Mouse (Mus musculus): Measurements from ENCODE around the gene Gabrb2. TPM values are rescaled to one million over a fixed set of nuclear protein-coding genes. Genes with fewer than 3 reads are reported as not detected.
A peak's percentile ranks its signal among the peaks of the same experiment; 100 is the strongest.

Gene Gabrb2
- polyA plus RNA-seq, 1 experiment from 2014 or later: 32.3 TPM

- 68% methylated on average over 1 of the region's 1 CpGs for WGBS
Measured at GRCm38 (mm10) chr11:42505911-42506310, 86.4 kb downstream of the Gabrb2 start.

GRCm38 (mm10) chr11:42521960-42522359 is 102.4 kb downstream of the Gabrb2 start:
- no peak overlapping the region for H3K4me3 ChIP-seq (replicated peaks; ENCODE audit: low read length)

More at GRCm38 (mm10) chr11:42505911-42506310, 86.4 kb downstream of the Gabrb2 start:
- Histone ChIP-seq H3K4me2 (ENCODE audit: low read length) (no peak overlapping the region), H3K9ac (replicated peaks; ENCODE audit: low read depth, low read length) (no peak overlapping the region), H3K4me1 (replicated peaks; ENCODE audit: control insufficient read depth, insufficient read depth, low read length) (no peaks in the 10 kb centered on the region), H3K36me3 (ENCODE audit: control insufficient read depth, insufficient read depth) (no peaks in the 10 kb centered on the region), H3K9me3 (ENCODE audit: control insufficient read depth, low read length) (no peaks in the 10 kb centered on the region), H3K27ac (ENCODE audit: low read length) (no peak overlapping the region), H3K27me3 (replicated peaks; ENCODE audit: control insufficient read depth, insufficient read depth, low read length) (no peaks in the 10 kb centered on the region), H3K4me3 (replicated peaks; ENCODE audit: low read length) (no peak overlapping the region)
- ATAC-seq: no peak

GRCm38 (mm10) chr11:42528226-42528881 is 108.8 kb downstream of the Gabrb2 start:
- Histone ChIP-seq H3K4me3 (replicated peaks; ENCODE audit: low read length) (no peak overlapping the region), H3K27ac (ENCODE audit: low read length) (no peak overlapping the region), H3K36me3 (ENCODE audit: control insufficient read depth, insufficient read depth) (no peaks in the 10 kb centered on the region), H3K9me3 (ENCODE audit: control insufficient read depth, low read length) (no peaks in the 10 kb centered on the region), H3K4me2 (ENCODE audit: low read length) (no peak overlapping the region), H3K9ac (replicated peaks; ENCODE audit: low read depth, low read length) (no peak overlapping the region), H3K4me1 (replicated peaks; ENCODE audit: control insufficient read depth, insufficient read depth, low read length) (no peaks in the 10 kb centered on the region), H3K27me3 (replicated peaks; ENCODE audit: control insufficient read depth, insufficient read depth, low read length) (no peaks in the 10 kb centered on the region)
- ATAC-seq: no peak
- 92% methylated on average over 3 of the region's 3 CpGs for WGBS

More at GRCm38 (mm10) chr11:42521960-42522359, 102.4 kb downstream of the Gabrb2 start:
- Histone ChIP-seq H3K9me3 (ENCODE audit: control insufficient read depth, low read length) (no peaks in the 10 kb centered on the region), H3K27me3 (replicated peaks; ENCODE audit: control insufficient read depth, insufficient read depth, low read length) (no peaks in the 10 kb centered on the region), H3K27ac (ENCODE audit: low read length) (no peak overlapping the region), H3K4me1 (replicated peaks; ENCODE audit: control insufficient read depth, insufficient read depth, low read length) (no peaks in the 10 kb centered on the region), H3K9ac (replicated peaks; ENCODE audit: low read depth, low read length) (no peak overlapping the region), H3K4me2 (ENCODE audit: low read length) (no peak overlapping the region), H3K36me3 (ENCODE audit: control insufficient read depth, insufficient read depth) (no peaks in the 10 kb centered on the region)
- 80% methylated on average over 2 of the region's 2 CpGs for WGBS
- no peak for ATAC-seq

- no peaks in the 10 kb centered on the region for H3K36me3 ChIP-seq (ENCODE audit: control insufficient read depth, insufficient read depth)
- H3K4me2 ChIP-seq (ENCODE audit: low read length): no peak overlapping the region
- no peak overlapping the region for H3K4me3 ChIP-seq (replicated peaks; ENCODE audit: low read length)
- no peaks in the 10 kb centered on the region for H3K4me1 ChIP-seq (replicated peaks; ENCODE audit: control insufficient read depth, insufficient read depth, low read length)
- 60% methylated on average over 2 of the region's 2 CpGs for WGBS
- no peaks in the 10 kb centered on the region for H3K27me3 ChIP-seq (replicated peaks; ENCODE audit: control insufficient read depth, insufficient read depth, low read length)
- H3K9me3 ChIP-seq (ENCODE audit: control insufficient read depth, low read length): no peaks in the 10 kb centered on the region
- no peak overlapping the region for H3K9ac ChIP-seq (replicated peaks; ENCODE audit: low read depth, low read length)
- H3K27ac ChIP-seq (ENCODE audit: low read length): no peak overlapping the region
- ATAC-seq: peak; percentile 64; the same call in 1 of the 2 replicates
Measured at GRCm38 (mm10) chr11:42532577-42532976, 113.0 kb downstream of the Gabrb2 start.

- no peaks in the 10 kb centered on the region for H3K36me3 ChIP-seq (ENCODE audit: control insufficient read depth, insufficient read depth)
- no peaks in the 10 kb centered on the region for H3K27me3 ChIP-seq (replicated peaks; ENCODE audit: control insufficient read depth, insufficient read depth, low read length)
- H3K4me3 ChIP-seq (replicated peaks; ENCODE audit: low read length): no peak overlapping the region
- H3K4me2 ChIP-seq (ENCODE audit: low read length): no peak overlapping the region
- no peaks in the 10 kb centered on the region for H3K9me3 ChIP-seq (ENCODE audit: control insufficient read depth, low read length)
- no peak for ATAC-seq
- no peak overlapping the region for H3K27ac ChIP-seq (ENCODE audit: low read length)
- WGBS: 78% methylated on average over 5 of the region's 5 CpGs
- H3K4me1 ChIP-seq (replicated peaks; ENCODE audit: control insufficient read depth, insufficient read depth, low read length): no peaks in the 10 kb centered on the region
- no peak overlapping the region for H3K9ac ChIP-seq (replicated peaks; ENCODE audit: low read depth, low read length)
Measured at GRCm38 (mm10) chr11:42535286-42535685, 115.7 kb downstream of the Gabrb2 start.

GRCm38 (mm10) chr11:42535861-42536260 is 116.3 kb downstream of the Gabrb2 start:
- Histone ChIP-seq H3K27me3 (replicated peaks; ENCODE audit: control insufficient read depth, insufficient read depth, low read length) (no peaks in the 10 kb centered on the region), H3K4me1 (replicated peaks; ENCODE audit: control insufficient read depth, insufficient read depth, low read length) (no peaks in the 10 kb centered on the region), H3K9ac (replicated peaks; ENCODE audit: low read depth, low read length) (no peak overlapping the region), H3K27ac (ENCODE audit: low read length) (no peak overlapping the region), H3K36me3 (ENCODE audit: control insufficient read depth, insufficient read depth) (no peaks in the 10 kb centered on the region), H3K9me3 (ENCODE audit: control insufficient read depth, low read length) (no peaks in the 10 kb centered on the region), H3K4me2 (ENCODE audit: low read length) (no peak overlapping the region), H3K4me3 (replicated peaks; ENCODE audit: low read length) (no peak overlapping the region)
- ATAC-seq: no peak
- WGBS: 85% methylated on average over 1 of the region's 1 CpGs

GRCm38 (mm10) chr11:42542861-42543260 is 123.3 kb downstream of the Gabrb2 start:
- Histone ChIP-seq H3K4me1 (replicated peaks; ENCODE audit: control insufficient read depth, insufficient read depth, low read length) (no peaks in the 10 kb centered on the region), H3K36me3 (ENCODE audit: control insufficient read depth, insufficient read depth) (no peaks in the 10 kb centered on the region), H3K9ac (replicated peaks; ENCODE audit: low read depth, low read length) (no peak overlapping the region), H3K9me3 (ENCODE audit: control insufficient read depth, low read length) (no peaks in the 10 kb centered on the region), H3K4me2 (ENCODE audit: low read length) (no peak overlapping the region), H3K27ac (ENCODE audit: low read length) (no peak overlapping the region), H3K27me3 (replicated peaks; ENCODE audit: control insufficient read depth, insufficient read depth, low read length) (no peaks in the 10 kb centered on the region), H3K4me3 (replicated peaks; ENCODE audit: low read length) (no peak overlapping the region)
- ATAC-seq: peak; percentile 64
- 38% methylated on average over 2 of the region's 2 CpGs for WGBS

GRCm38 (mm10) chr11:42566023-42566422 is 146.5 kb downstream of the Gabrb2 start:
- Histone ChIP-seq H3K27ac (ENCODE audit: low read length) (no peak overlapping the region), H3K4me2 (ENCODE audit: low read length) (no peak overlapping the region), H3K9ac (replicated peaks; ENCODE audit: low read depth, low read length) (no peak overlapping the region), H3K9me3 (ENCODE audit: control insufficient read depth, low read length) (no peaks in the 10 kb centered on the region), H3K36me3 (ENCODE audit: control insufficient read depth, insufficient read depth) (no peaks in the 10 kb centered on the region), H3K4me3 (replicated peaks; ENCODE audit: low read length) (no peak overlapping the region), H3K27me3 (replicated peaks; ENCODE audit: control insufficient read depth, insufficient read depth, low read length) (no peaks in the 10 kb centered on the region), H3K4me1 (replicated peaks; ENCODE audit: control insufficient read depth, insufficient read depth, low read length) (no peaks in the 10 kb centered on the region)
- ATAC-seq: no peak
- 74% methylated on average over 5 of the region's 5 CpGs for WGBS

- no peaks in the 10 kb centered on the region for H3K4me1 ChIP-seq (replicated peaks; ENCODE audit: control insufficient read depth, insufficient read depth, low read length)
- H3K36me3 ChIP-seq (ENCODE audit: control insufficient read depth, insufficient read depth): no peaks in the 10 kb centered on the region
- no peak; the same call in 1 of the 2 replicates for ATAC-seq
- H3K9me3 ChIP-seq (ENCODE audit: control insufficient read depth, low read length): no peaks in the 10 kb centered on the region
- H3K27me3 ChIP-seq (replicated peaks; ENCODE audit: control insufficient read depth, insufficient read depth, low read length): no peaks in the 10 kb centered on the region
- H3K27ac ChIP-seq (ENCODE audit: low read length): no peak overlapping the region
- no peak overlapping the region for H3K9ac ChIP-seq (replicated peaks; ENCODE audit: low read depth, low read length)
- no peak overlapping the region for H3K4me2 ChIP-seq (ENCODE audit: low read length)
- no peak overlapping the region for H3K4me3 ChIP-seq (replicated peaks; ENCODE audit: low read length)
- WGBS: 73% methylated on average over 4 of the region's 4 CpGs
Measured at GRCm38 (mm10) chr11:42571467-42571866, 151.9 kb downstream of the Gabrb2 start.

Measured in forebrain, embryonic 16.5 days (tissue).